Mouse (Mus musculus) lung, adult 2 months (tissue): ENCODE data around the gene Klhl20.

ENCODE experiments used
- CTCF ChIP-seq: fragments of 200-500 bp; IDR thresholded peaks from 2 replicates; pipeline ENCODE4 v1.5.1; 2011; ENCODE audit warnings: mild to moderate bottlenecking, low read length, control low read depth; ENCODE audit not compliant: insufficient read depth
- POLR2A ChIP-seq: fragments of 200-500 bp; IDR thresholded peaks from 2 replicates; pipeline ENCODE4 v1.6.1; 2011; ENCODE audit warnings: low read depth, mild to moderate bottlenecking, control low read depth, low read length, borderline replicate concordance; ENCODE audit errors: extremely low read depth

- TF ChIP-seq CTCF (no peak), POLR2A (no peak)
Observed at GRCm38 (mm10) chr1:161077243-161077642, 54.1 kb downstream of the Klhl20 start.
